Mouse (Mus musculus): ENCODE measurements around the gene Pqlc2. TPM values are rescaled to one million over a fixed set of nuclear protein-coding genes. Genes with fewer than 3 reads are reported as not detected.

Gene Pqlc2
- polyA plus RNA-seq (2014; fragmentation: Illumina TruSeq; extraction: RNeasy Lipid Tissue Mini Kit (QIAGEN cat#74804); ENCODE audit: insufficient read depth, low read depth, low replicate concordance), result 6.3 TPM

DNA sequence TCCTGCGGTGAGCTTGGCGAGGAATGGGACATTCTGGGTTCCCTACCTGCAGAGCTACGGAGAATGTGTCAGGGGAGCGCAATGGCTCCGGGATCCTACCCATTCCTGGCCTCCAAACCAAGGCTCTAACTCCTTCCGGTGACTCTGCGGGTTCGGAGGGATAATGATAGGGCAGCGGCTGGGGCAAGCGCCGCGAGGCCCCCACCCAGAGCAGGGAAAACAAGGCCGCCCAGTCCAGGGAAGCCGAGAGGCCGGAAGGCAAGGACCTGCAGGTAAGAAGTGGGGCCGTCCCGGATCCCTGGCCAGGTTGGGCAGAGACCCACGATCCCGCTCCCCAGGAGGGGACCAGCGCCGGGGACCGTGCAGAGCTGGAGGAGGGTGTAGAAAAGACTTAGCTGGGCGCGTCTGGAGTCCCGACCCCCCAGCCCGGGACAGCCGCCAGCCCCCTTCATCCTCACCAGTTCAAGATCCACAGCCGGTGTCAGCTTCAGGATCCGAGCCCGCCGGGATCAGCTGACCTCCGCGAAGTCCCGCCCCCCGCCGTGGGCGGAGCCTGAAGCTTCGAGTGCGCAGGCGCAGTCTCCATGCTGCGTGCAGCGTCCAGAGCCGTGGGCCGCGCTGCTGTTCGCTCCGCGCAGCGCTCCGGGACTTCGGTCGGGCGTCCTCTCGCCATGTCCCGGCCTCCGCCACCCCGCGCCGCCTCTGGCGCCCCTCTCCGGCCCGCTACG is at the start of gene Pqlc2, which contains the start of gene Akr7a5:
Gene Pqlc2 (minus strand): TSS at position 538 of the 728 bp plus-strand sequence.
Gene Akr7a5 (plus strand): TSS at position 574 of the 728 bp plus-strand sequence.

GRCm38 (mm10) chr4:139351931-139352711 is 41.6 kb upstream of the Pqlc2 start, which contains the start of the genes Mrto4, Emc1 and Ubr4:
Gene Mrto4, minus strand, starts transcription at chr4:139352576.
Gene Emc1, plus strand, starts transcription at chr4:139352587.
Gene Ubr4, plus strand, starts transcription at chr4:139352609.

Other genes with a start within 250 kb of the Pqlc2 start
- not detected for gene Htr6, start 235.1 kb downstream of the Pqlc2 start, polyA plus RNA-seq (2014; fragmentation: Illumina TruSeq; extraction: RNeasy Lipid Tissue Mini Kit (QIAGEN cat#74804); ENCODE audit: insufficient read depth, low read depth, low replicate concordance)
- gene Nbl1, start 217.7 kb downstream of the Pqlc2 start, polyA plus RNA-seq (2014; fragmentation: Illumina TruSeq; extraction: RNeasy Lipid Tissue Mini Kit (QIAGEN cat#74804); ENCODE audit: insufficient read depth, low read depth, low replicate concordance), result 205 TPM
- gene Minos1, start 179.6 kb downstream of the Pqlc2 start, polyA plus RNA-seq (2014; fragmentation: Illumina TruSeq; extraction: RNeasy Lipid Tissue Mini Kit (QIAGEN cat#74804); ENCODE audit: insufficient read depth, low read depth, low replicate concordance), result 280 TPM
- 230 TPM for gene Capzb, start 117.8 kb downstream of the Pqlc2 start, polyA plus RNA-seq (2014; fragmentation: Illumina TruSeq; extraction: RNeasy Lipid Tissue Mini Kit (QIAGEN cat#74804); ENCODE audit: insufficient read depth, low read depth, low replicate concordance)
- gene Akr7a5, start within 50 bp of the Pqlc2 start, polyA plus RNA-seq (2014; fragmentation: Illumina TruSeq; extraction: RNeasy Lipid Tissue Mini Kit (QIAGEN cat#74804); ENCODE audit: insufficient read depth, low read depth, low replicate concordance), result 31.1 TPM
- gene Mrto4, start 41.9 kb upstream of the Pqlc2 start, polyA plus RNA-seq (2014; fragmentation: Illumina TruSeq; extraction: RNeasy Lipid Tissue Mini Kit (QIAGEN cat#74804); ENCODE audit: insufficient read depth, low read depth, low replicate concordance), result 30.3 TPM
- 8.2 TPM for gene Emc1, start 41.9 kb upstream of the Pqlc2 start, polyA plus RNA-seq (2014; fragmentation: Illumina TruSeq; extraction: RNeasy Lipid Tissue Mini Kit (QIAGEN cat#74804); ENCODE audit: insufficient read depth, low read depth, low replicate concordance)
- gene Ubr4, start 41.9 kb upstream of the Pqlc2 start, polyA plus RNA-seq (2014; fragmentation: Illumina TruSeq; extraction: RNeasy Lipid Tissue Mini Kit (QIAGEN cat#74804); ENCODE audit: insufficient read depth, low read depth, low replicate concordance), result 41.2 TPM
- gene Iffo2, start 219.8 kb upstream of the Pqlc2 start, polyA plus RNA-seq (2014; fragmentation: Illumina TruSeq; extraction: RNeasy Lipid Tissue Mini Kit (QIAGEN cat#74804); ENCODE audit: insufficient read depth, low read depth, low replicate concordance), result 4.4 TPM

Measured in lung, adult 10 weeks (tissue).